Mouse (Mus musculus): ENCODE data around the gene Ube4b. TPM values are rescaled to one million over a fixed set of nuclear protein-coding genes. Genes with fewer than 3 reads are reported as not detected.

The Ube4b gene
- polyA plus RNA-seq, 1 experiment, result 38.0 TPM

DNA sequence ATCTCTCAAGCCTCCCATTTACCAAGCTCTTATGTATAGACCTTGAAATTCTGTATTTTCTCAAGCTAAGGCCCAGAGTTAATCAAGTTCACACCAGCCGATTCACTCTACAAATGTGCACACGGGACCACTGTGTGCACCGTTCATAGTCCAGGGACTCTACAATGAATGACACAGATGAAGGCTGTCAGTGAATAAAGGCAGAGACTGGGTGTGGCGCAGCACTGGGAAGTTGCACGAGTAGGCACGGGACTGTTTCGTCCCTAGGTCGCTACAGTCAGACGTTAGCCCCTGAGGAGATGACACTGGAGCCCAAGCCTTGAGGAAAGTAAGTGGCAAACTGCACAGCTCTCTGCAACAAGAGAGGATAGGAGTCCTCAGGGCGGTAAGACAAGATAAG lies 50.5 kb downstream of the Ube4b start:
- Histone ChIP-seq H3K4me3 (replicated peaks; ENCODE audit: control insufficient read depth, low read depth, low read length) (no peak overlapping the region), H3K4me1 (ENCODE audit: control insufficient read depth, insufficient read depth, low read length) (no peaks in the 10 kb centered on the region), H3K27ac (ENCODE audit: control insufficient read depth, insufficient read depth, low read depth, low read length, poor library complexity) (no peak overlapping the region)
- WGBS, result 90% methylated on average over 10 of the region's 10 CpGs
- no peak for TF ChIP-seq CTCF (IDR thresholded peaks at IDR 0.05; ENCODE audit: control insufficient read depth, insufficient read depth, low read length)
- TF ChIP-seq POLR2A (IDR thresholded peaks at IDR 0.05; ENCODE audit: borderline replicate concordance, control insufficient read depth, low read depth, low read length), result no peak

DNA sequence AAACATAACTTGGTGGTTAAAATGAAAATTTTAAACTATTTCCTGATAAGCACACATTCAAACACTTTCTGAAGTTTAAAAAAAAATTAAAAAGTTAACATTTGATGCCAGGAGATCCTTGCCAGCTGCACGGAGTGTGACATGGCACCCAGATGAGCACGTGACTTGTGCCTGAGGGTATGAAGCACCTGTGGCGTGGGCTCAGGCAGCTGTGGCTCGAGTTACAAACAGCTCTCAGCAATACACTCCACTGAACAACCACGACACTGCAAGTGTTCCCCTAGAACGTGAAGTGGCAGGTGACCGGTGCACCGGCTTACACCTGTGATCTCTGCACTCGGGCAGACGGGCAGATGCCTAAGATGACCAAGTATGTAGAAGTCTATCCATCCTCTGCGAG lies 51.9 kb downstream of the Ube4b start:
- Histone ChIP-seq H3K4me1 (ENCODE audit: control insufficient read depth, insufficient read depth, low read length) (no peaks in the 10 kb centered on the region), H3K27ac (ENCODE audit: control insufficient read depth, insufficient read depth, low read depth, low read length, poor library complexity) (no peak overlapping the region), H3K4me3 (replicated peaks; ENCODE audit: control insufficient read depth, low read depth, low read length) (no peak overlapping the region)
- WGBS, result 87% methylated on average over 11 of the region's 11 CpGs
- no peak for TF ChIP-seq CTCF (IDR thresholded peaks at IDR 0.05; ENCODE audit: control insufficient read depth, insufficient read depth, low read length)
- no peak for TF ChIP-seq POLR2A (IDR thresholded peaks at IDR 0.05; ENCODE audit: borderline replicate concordance, control insufficient read depth, low read depth, low read length)

DNA sequence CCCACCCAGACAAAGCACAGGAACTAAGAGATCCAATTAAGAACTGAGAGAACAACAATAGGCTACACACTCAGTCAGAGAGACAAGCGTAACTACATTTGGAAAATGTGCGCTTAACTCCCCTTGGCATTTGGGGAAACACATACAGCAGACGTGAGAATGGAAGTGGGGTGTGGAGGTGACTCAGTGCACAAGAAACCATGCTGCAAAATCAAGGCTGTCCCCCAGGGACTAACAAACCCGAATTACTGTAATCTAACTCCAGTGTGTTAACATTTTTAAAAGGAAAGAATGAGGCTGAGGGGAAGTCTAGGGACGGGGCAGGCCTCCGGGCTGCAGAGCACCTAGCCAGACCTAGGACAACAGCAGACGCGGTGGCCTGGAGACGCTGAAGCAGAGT lies 52.6 kb downstream of the Ube4b start:
- TF ChIP-seq CTCF (IDR thresholded peaks at IDR 0.05; ENCODE audit: control insufficient read depth, insufficient read depth, low read length), result no peak
- TF ChIP-seq POLR2A (IDR thresholded peaks at IDR 0.05; ENCODE audit: borderline replicate concordance, control insufficient read depth, low read depth, low read length), result no peak
- Histone ChIP-seq H3K4me1 (ENCODE audit: control insufficient read depth, insufficient read depth, low read length) (no peaks in the 10 kb centered on the region), H3K27ac (ENCODE audit: control insufficient read depth, insufficient read depth, low read depth, low read length, poor library complexity) (no peak overlapping the region), H3K4me3 (replicated peaks; ENCODE audit: control insufficient read depth, low read depth, low read length) (no peak overlapping the region)
- 87% methylated on average over 9 of the region's 9 CpGs for WGBS

DNA sequence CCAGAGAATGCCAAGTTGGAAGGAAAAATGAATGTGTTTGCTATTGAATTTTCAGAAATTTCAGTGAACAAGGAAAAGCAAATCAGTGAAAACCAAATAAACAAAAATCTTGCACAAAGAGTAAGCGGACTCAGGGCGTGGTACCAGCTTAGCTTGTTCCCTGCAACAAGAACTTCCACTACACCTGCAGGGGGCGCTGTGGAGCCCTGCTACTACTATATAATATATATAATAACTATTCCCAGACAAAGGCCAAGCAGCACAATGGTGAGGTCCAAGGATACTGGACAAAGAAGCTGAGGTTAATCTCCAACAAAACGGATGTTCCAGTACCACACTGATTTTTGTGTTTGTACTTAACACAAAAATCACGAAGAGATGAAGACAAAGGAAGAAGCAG lies 53.1 kb downstream of the Ube4b start:
- Histone ChIP-seq H3K4me3 (replicated peaks; ENCODE audit: control insufficient read depth, low read depth, low read length) (no peak overlapping the region), H3K4me1 (ENCODE audit: control insufficient read depth, insufficient read depth, low read length) (no peaks in the 10 kb centered on the region), H3K27ac (ENCODE audit: control insufficient read depth, insufficient read depth, low read depth, low read length, poor library complexity) (no peak overlapping the region)
- 64% methylated on average over 5 of the region's 5 CpGs for WGBS
- TF ChIP-seq CTCF (IDR thresholded peaks at IDR 0.05; ENCODE audit: control insufficient read depth, insufficient read depth, low read length), result peak; percentile 29; the same call in 1 of the 2 replicates
- no peak for TF ChIP-seq POLR2A (IDR thresholded peaks at IDR 0.05; ENCODE audit: borderline replicate concordance, control insufficient read depth, low read depth, low read length)

DNA sequence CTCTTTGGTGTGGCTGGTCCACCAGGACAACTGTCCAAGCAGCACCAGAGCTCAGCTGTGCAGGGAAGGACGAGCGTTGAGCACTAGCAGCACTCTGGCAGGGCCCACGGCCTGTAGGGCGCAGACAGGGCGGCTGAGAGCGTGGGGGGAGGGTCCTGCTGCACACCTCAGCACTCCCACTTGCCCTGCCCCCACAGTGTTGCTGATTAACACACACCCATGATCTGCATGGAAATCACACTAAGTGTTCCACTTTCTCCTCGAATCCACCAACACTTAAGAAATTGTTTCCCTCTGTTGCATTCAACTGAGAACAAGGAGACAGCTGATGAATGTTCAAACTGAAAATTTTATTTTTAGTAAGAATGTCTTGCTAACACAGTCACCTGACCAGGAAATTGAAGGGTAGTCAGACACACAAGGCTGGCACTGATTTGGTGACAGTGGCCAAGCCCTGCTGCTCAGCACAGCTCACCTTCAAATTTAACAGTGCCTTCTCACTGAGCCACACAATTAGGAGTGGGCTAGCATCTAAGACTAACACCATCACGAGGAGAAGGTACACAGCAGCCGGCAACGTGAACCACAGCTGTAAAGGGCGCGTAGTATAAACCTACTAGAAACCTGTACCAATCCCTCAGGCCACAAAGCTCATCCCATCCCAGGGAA lies 60.7 kb downstream of the Ube4b start:
- no peak overlapping the region for H3K27ac ChIP-seq (ENCODE audit: control insufficient read depth, insufficient read depth, low read depth, low read length, poor library complexity)
- no peak overlapping the region for H3K4me3 ChIP-seq (replicated peaks; ENCODE audit: control insufficient read depth, low read depth, low read length)
- no peaks in the 10 kb centered on the region for H3K4me1 ChIP-seq (ENCODE audit: control insufficient read depth, insufficient read depth, low read length)
- WGBS, result 81% methylated on average over 12 of the region's 12 CpGs
- no peak for TF ChIP-seq POLR2A (IDR thresholded peaks at IDR 0.05; ENCODE audit: borderline replicate concordance, control insufficient read depth, low read depth, low read length)

DNA sequence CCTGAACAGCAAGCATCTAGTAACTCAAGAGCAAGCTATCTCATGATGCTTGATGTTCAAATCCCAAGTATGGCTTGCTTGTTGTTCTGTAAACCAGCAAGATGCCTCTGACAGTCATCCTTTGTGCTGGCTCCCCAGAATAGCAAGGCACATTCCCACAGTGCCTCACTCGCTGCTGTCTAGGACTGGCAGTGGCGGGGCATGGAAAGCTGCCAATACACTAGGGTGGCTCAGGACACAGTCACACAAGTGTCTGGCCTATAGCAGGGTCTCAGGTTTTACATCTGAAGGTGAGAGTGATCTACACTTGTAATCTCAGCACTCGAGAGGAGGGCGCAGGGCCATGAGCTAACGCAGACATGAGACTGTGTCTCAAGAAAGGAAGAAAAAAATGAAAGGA lies 61.7 kb downstream of the Ube4b start:
- no peak for TF ChIP-seq CTCF (IDR thresholded peaks at IDR 0.05; ENCODE audit: control insufficient read depth, insufficient read depth, low read length)
- TF ChIP-seq POLR2A (IDR thresholded peaks at IDR 0.05; ENCODE audit: borderline replicate concordance, control insufficient read depth, low read depth, low read length), result no peak
- 77% methylated on average over 5 of the region's 5 CpGs for WGBS
- H3K4me3 ChIP-seq (replicated peaks; ENCODE audit: control insufficient read depth, low read depth, low read length), result no peak overlapping the region
- H3K27ac ChIP-seq (ENCODE audit: control insufficient read depth, insufficient read depth, low read depth, low read length, poor library complexity), result no peak overlapping the region
- no peaks in the 10 kb centered on the region for H3K4me1 ChIP-seq (ENCODE audit: control insufficient read depth, insufficient read depth, low read length)

DNA sequence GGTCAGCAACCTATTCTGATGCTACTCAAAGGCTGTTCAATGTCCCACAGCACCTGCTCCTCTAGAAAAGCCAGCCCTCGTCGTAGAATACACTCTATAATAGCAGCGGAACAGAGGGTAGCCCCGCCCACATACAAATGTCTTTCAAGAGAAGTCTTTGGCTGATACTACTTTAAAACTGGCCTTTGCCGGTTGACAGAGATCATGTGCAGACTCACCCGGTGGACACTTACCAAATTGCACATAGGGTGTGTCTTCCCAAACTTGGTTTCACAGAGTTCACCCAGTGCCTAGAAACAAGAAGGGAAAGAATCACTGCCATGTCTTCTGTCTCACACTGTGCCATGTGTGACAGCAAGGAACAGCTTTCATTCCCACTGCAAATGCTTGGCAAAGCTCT lies 65.5 kb downstream of the Ube4b start:
- Histone ChIP-seq H3K4me3 (replicated peaks; ENCODE audit: control insufficient read depth, low read depth, low read length) (no peak overlapping the region), H3K27ac (ENCODE audit: control insufficient read depth, insufficient read depth, low read depth, low read length, poor library complexity) (no peak overlapping the region), H3K4me1 (ENCODE audit: control insufficient read depth, insufficient read depth, low read length) (no peaks in the 10 kb centered on the region)
- WGBS, result 70% methylated on average over 6 of the region's 6 CpGs
- TF ChIP-seq POLR2A (IDR thresholded peaks at IDR 0.05; ENCODE audit: borderline replicate concordance, control insufficient read depth, low read depth, low read length) (no peak), CTCF (IDR thresholded peaks at IDR 0.05; ENCODE audit: control insufficient read depth, insufficient read depth, low read length) (no peak)

DNA sequence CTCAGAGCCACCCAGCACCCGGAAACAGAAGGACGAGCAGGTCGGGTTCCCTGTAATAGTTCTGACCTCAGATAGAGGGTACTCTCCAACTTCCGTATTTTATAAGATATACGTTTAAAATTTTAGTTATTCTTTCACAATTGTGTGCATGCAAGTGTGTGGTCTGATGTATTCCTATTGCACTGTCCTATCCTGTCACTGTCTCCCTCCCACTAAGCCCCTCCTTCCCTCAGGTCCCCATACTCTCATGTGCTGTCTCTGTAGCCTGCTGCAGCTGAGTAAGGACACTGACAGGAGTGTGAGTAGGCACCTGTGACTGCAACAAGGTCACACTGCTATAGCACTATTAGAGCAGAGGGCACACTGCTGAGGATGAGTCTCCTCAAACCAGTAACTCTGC lies 65.9 kb downstream of the Ube4b start:
- WGBS, result 81% methylated on average over 5 of the region's 5 CpGs
- Histone ChIP-seq H3K4me1 (ENCODE audit: control insufficient read depth, insufficient read depth, low read length) (no peaks in the 10 kb centered on the region), H3K4me3 (replicated peaks; ENCODE audit: control insufficient read depth, low read depth, low read length) (no peak overlapping the region), H3K27ac (ENCODE audit: control insufficient read depth, insufficient read depth, low read depth, low read length, poor library complexity) (no peak overlapping the region)
- TF ChIP-seq CTCF (IDR thresholded peaks at IDR 0.05; ENCODE audit: control insufficient read depth, insufficient read depth, low read length) (no peak), POLR2A (IDR thresholded peaks at IDR 0.05; ENCODE audit: borderline replicate concordance, control insufficient read depth, low read depth, low read length) (no peak)

DNA sequence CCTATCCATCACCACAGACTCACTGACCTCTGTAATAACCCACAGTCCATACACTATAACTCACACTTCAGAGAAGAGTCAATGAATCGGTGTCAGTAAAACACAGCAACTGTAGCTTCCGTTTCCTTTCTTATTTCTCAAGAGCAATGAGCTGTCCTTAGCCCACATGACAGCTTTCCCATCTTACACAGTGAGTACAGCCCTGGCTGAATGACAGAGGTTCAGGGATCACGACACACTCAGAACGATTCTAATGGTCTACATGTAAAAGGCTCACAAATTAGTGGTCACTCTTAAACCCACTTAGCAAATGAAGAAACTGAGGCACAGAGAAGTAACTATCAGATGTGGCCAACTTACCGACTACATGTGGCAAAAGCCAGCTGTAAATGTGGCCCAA lies 68.6 kb downstream of the Ube4b start:
- TF ChIP-seq CTCF (IDR thresholded peaks at IDR 0.05; ENCODE audit: control insufficient read depth, insufficient read depth, low read length), result no peak
- TF ChIP-seq POLR2A (IDR thresholded peaks at IDR 0.05; ENCODE audit: borderline replicate concordance, control insufficient read depth, low read depth, low read length), result no peak
- 79% methylated on average over 5 of the region's 5 CpGs for WGBS
- no peak overlapping the region for H3K4me3 ChIP-seq (replicated peaks; ENCODE audit: control insufficient read depth, low read depth, low read length)
- H3K4me1 ChIP-seq (ENCODE audit: control insufficient read depth, insufficient read depth, low read length), result no peaks in the 10 kb centered on the region
- H3K27ac ChIP-seq (ENCODE audit: control insufficient read depth, insufficient read depth, low read depth, low read length, poor library complexity), result no peak overlapping the region
